Mouse (Mus musculus): ENCODE data around the gene Ksr1.

Gene Ksr1

DNA sequence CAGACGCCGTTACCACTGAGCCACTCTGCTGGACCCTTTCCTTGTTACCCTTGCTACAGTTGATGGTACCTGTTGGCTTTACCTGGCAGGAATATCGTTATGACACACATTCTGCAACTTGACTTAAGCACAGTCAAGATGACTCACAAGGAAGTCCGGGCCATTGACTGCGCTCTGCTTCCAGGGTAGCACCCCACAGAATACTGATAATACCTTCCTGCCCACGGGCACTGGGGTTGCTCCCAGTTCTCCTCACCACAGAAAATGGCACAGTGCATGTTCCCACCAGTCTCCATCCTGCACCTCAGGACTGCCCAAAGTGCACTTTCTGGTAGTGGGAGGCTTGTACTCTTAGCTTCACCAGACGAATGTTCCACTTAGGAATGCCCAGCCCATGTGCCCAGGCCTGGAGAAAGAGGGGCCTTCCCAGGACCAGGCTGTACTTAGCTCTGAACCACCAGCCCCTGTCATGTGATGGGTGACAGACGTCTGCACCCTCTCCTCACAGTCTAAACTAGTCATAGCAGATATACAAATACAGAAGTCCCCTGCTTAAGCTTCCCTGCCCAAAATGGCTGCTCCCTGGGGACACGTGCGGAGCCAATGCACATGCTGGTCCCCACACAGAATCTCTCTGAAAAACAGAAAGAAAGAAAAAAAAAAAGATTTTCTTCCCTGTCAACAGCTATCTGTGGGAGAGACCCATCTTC is 52.1 kb downstream of the Ksr1 start:
- no peak for DNase-seq (ENCODE audit: low read depth)

DNA sequence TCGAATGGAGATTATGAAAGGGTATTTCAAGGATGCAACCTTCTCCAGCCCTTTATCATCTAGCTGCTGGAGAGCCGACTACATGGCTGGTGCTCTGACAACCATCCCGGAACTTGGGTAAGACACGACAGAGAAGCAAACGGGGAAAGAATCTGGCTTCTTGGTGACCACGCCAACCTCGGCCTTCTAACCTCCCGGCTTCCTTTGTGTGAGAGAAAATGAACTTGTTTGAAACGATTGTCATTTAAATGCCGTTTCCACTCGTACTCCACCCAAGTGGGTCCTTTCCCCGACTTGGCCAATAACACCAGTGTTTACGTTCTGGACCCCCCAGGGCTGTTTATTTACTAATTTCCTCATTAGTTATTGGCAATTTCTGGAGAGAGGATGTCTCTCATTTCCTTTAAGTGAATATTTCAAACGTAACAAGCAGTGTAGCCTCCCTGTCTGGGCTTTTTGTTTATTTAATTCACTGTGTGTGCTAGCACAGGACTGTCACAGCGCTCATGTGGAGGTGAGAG is 52.8 kb downstream of the Ksr1 start:
- DNase-seq (ENCODE audit: low read depth) = no peak

DNA sequence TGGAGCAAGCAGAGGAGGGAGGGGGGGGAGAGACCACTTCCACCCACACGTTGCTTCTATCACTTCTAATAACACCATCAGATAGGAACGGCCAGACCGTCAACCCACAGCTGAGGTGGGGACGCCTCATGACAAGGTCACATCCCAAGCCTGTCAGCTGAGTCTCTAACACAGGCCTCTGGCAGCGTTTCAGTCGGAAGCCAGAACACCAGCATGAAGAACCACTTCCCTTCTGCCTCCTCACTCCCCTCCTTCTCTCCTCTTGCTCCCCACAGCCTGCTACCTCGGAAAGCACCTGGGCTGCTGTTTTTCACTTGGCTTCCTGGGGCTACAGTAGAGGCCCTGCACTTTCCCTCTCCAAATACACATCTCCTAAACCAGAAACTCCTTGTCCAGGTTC is 53.4 kb downstream of the Ksr1 start:
- peak; percentile 45 for DNase-seq (ENCODE audit: low read depth)

DNA sequence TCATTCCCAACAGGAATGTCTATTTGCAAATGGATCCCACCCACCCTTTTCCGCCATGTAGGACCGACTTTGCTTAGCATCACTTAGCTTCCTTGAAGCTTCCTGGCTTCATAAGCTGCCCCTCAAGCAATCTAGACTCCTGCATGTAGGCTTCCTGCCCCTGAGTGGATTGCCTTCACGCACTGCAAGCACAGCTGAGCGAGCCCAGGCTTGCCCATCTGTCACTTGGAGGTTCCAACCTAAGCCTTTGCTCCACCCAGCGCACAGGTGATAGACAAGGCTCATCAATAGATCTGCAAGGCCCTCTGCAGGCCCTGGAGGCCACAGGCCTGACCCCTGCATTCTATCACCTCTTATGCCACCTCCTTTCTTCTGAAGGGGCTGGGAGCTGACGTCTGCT is 54.0 kb downstream of the Ksr1 start:
- no peak for DNase-seq (ENCODE audit: low read depth)

DNA sequence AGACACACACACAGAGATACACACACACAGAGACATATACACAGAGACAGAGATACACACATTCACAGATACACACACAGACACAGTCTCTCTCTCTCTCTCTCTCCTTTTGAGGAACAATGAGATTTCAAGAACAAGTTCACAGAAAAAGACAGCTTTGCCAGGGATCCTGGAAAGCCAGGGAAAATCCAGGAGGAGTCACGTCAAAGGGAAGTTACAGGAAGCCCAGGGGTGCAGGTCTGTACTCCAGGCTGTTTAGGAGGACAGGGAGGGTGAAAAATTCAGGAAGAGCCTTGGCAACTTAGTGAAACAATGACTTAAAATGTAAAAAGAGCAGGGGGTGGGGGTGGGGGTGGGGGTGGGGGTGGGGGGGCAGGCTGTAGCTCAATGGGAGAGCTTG is 56.5 kb downstream of the Ksr1 start:
- DNase-seq (ENCODE audit: low read depth) = no peak

DNA sequence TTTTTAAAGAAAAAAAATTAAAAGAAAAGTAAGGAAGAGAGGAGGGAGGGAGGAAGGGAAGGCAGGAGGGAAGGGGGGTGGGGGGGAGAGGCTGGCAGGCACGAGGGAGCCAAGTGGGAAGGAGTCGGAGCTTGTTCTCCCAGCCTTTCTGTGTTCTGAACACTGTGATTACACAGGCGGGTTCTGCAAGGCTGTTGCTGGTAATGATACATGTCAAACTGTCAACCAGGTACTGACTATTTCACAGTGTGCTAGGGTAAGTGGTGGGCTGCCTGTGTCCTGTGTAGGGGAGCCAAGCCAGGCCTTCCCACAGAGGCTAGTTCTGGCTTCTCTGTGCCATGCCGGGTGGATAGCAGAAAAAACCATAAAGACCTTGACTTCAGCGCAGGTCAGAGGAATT is 57.2 kb downstream of the Ksr1 start:
- no peak for DNase-seq (ENCODE audit: low read depth)

DNA sequence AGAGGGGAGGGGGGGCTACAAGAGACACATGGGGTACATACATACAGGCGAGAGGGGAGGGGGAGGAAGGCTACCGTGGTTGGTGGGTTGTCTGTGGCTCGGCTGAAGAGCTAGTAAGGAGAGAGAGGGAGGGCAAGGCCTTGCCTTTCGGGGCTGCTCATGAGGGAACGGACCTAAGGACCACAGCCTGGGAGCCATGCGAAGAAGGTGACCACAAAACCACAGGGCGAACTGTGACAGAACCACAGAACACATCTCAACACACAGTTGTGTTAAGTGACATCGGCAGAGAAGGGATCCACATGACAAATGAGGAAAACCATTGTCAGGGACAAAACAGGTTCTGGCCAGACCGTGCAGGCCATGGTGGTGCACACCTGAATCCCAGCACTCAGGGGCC is 57.9 kb downstream of the Ksr1 start:
- DNase-seq (ENCODE audit: low read depth) = no peak

DNA sequence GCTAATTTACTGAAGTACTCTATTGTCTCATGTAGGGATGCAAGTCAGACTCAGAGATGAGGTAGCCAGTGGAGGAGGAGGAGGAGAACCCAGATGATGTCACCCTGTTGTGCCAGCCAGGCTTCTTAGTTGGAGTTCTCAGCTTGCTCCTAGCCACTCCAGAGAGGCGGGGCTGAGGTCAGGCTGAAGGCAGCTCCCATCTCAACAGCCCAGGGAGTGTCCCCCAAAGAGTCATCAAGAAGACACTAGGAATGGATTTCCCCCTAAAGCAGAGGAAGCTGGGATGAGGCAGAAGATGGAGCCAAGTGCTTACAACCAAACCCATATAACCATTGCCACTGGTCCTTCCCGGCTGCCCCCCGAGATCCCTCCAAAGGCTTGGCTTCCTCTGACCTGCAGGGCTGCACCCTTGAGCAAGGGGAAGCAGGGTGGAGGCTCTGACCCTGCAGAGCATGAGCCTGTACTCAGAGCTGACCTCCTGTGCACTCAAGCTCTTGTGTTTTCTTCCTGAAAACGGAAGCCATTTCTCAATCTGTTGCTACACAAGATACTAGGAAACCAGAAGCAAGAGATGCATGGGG is 58.4 kb downstream of the Ksr1 start:
- no peak for DNase-seq (ENCODE audit: low read depth)

DNA sequence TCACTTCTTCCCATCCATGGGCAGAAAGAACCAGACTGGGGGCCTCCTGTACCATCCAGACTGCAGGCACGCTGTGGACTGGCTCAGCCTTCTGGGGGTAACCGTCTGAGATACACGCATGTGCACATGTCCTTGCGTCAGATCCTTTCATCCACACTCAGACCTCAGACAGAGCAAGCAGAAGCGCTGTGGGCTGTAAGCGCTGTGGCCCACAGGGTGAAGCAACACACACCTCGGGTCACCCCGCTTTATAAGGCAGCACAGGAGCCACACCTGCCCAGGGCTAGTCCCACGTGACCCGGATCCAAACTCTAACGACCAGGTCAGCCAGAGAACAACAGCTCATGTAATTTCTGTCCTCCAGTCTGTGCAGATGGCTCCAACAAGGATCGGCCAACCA is 59.4 kb downstream of the Ksr1 start:
- no peak for DNase-seq (ENCODE audit: low read depth)

DNA sequence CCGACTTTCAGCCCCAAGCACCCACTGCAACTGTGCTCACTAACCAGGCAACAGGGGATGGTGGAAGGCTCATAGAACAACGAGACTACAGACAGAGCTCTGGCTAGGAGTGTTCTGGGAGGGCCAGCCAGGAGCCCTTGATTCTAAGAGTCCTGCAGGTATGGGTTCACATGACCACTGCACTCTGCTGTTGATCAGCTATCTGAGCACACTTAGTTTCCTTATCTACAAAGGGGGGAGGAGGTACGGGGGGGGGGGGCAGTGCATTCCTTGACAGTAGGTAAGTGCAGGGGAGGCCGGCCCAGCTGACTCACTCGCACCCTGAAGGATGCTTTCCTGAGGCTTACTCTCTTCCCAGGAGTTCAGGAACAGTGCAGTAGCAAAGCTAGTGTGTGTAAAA is 61.1 kb downstream of the Ksr1 start:
- DNase-seq (ENCODE audit: low read depth) = no peak

DNA sequence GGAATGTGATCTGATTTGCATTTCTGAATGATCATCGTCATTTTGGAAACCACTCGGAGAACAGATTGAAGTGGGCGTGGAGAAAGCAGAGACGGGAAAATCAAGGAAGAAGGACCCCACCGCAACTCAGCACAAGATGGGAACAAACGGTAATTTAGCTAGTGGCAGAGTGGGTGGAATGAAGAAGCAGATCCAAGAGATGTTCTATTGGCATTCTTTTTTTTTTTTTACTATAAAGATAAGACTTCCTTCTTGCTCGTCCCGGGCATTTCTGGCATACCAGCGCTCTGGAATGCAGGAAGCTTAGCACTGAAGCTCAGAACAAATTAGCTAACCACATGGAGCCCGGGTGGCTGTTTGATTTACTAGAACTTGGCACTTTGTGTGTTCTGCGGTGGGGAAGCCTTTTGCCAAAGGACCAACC is 63.2 kb downstream of the Ksr1 start:
- DNase-seq (ENCODE audit: low read depth) = no peak

DNA sequence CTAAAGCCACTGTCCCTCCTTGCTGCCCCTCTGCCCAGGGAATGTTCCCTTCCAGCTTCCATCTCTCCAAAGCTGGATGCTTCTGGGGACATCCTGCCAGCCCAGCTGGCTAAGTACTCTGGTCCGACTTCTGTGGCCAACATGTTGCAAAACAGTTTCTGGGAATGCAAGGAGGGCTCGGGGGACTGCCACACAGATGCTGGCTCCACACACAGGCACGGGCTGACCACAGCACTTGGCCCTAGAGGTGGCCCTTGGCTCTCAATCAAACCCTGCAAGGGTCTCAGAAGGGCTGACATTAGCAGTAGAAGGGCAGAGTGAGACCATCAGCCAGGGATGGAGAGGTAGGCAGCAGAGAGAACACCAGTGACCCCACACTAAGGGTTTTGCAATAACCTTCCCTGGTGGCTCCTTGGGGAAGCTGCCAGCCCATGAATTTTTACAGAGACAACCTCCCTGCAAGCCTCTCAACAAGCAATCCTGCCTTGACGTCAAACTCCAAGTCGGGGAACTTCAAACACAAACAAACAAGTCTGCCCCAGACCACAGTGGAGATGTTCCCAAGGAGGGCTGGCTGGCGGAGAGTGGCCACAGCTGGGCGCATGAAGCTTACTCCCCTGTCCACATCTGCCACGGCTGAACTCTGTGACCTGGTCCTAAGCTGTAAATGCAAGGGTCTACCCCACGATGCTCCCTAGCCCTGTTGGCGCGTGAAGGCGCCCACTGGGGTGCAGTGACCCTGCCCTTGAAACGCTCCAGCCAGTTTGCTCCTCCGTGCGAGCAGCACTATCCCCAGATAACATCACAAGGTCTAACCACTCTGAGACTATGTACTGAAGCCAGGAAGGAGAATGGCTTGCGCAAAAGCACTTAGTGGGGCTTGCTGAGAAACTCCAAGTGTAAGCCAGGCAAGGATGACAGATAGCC is 65.0 kb downstream of the Ksr1 start:
- no peak for DNase-seq (ENCODE audit: low read depth)

DNA sequence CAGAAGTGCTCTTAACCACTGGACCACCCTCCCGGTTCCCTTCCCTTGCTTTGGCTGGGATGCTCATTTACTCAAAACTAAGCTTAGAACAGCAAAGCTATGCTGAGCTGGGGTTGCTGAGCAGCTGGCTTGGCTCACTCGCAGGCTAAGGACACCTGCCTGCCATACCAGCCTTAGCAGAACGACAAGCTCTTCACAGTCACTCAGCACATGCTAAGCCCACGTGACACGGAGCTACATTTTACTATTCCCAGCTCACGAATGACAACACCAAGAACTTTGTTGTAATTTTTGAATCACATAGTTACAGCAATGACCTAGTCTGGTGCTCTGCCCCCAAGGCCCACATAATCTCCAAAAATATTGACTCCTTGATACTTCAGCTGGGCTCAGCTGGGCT is 66.1 kb downstream of the Ksr1 start:
- no peak for DNase-seq (ENCODE audit: low read depth)

DNA sequence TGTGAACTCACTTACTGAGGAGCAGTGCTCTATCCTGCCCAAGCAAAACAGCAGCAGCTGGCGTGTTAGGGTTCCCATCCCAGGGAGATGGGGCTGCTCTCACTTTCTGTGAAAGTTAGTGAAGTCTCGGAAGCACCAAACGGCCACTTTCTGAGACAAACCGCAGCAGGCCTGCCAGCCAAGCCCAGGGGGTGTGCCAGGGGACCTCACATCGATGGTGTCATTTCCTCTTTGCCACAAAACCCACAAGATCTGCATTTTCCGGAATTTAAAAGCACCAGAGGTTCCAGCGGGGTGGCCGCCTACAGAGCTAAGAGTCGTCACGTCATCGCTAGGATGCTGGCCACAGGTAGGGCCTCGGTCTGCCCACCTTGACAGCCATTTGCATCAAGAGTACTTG is 69.7 kb downstream of the Ksr1 start:
- DNase-seq (ENCODE audit: low read depth) = peak; percentile 77

DNA sequence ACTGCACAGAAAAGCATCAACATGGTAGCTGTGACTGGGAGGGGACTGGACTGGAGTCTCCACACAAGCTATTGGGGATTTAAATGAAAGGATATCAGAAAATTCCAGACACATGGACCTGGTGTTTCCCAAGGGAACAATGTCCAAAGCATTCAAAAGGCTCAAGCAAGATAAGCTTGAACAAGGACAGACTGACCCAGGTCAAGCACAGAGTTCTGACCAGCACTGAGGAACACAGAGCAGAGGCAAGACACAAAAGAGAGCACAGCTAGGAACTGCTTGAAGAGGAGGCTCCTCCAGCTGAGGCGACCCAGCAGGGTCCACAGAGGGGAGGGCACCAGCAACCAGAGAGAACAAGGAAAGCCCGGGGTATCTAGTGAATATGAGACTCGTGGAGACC is 71.2 kb downstream of the Ksr1 start:
- DNase-seq (ENCODE audit: low read depth) = no peak

DNA sequence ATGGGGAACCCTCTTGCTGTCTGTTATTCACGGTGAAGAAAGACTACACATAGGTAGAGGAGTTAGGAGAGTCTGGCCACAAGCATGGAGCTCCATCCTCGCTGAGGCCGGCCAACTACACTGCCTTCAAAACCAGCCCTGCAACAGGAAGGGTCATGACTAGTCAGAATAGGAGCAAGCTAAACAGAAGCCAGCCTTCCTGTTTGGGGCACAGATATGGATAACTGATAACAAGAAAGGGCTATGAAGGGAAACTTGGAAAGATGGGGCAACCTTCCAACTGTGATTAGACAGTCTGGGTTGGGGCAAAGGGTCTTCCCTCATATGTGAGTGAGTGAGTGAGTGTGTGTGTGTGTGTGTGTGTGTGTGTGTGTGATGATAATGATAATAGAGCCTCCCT is 71.6 kb downstream of the Ksr1 start:
- DNase-seq (ENCODE audit: low read depth) = no peak

DNA sequence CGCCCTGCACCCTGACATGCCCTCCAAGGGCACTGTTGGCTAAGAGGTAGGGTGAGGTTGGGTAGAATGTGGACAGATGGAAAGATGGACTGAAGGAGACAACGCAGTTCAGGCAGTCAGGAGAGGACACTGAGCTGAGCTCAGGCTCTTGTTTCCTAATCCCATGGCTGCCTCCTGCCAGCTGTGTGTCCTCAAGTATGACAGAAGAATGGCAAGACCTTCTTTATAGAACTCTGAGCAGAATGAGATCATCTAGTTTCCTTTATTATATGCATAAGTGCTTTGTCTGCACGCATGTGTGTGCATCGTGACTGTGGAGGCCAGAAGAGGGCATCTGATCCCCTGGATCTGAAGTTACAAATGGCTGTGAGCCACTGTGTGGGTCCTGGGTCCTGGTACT is 72.6 kb downstream of the Ksr1 start:
- no peak for DNase-seq (ENCODE audit: low read depth)

DNA sequence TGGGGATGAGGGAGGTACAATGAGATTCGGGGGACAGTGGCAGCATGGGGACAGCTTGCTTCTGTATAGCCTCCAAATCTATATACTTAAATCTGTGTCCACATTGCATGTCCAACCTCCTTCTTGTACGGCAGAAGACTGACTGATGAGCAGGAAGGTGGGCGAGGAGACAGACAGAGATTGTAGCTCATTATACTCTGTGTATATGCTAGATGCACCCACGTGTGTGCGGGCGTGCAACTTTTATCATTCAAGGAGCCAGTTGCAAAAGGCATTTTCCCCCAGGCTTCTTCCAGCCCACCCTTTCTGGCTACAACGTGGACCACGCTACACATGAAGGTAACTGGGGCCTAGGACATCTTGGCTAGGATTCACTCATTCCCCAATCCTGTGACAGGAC is 74.1 kb downstream of the Ksr1 start:
- DNase-seq (ENCODE audit: low read depth) = no peak

DNA sequence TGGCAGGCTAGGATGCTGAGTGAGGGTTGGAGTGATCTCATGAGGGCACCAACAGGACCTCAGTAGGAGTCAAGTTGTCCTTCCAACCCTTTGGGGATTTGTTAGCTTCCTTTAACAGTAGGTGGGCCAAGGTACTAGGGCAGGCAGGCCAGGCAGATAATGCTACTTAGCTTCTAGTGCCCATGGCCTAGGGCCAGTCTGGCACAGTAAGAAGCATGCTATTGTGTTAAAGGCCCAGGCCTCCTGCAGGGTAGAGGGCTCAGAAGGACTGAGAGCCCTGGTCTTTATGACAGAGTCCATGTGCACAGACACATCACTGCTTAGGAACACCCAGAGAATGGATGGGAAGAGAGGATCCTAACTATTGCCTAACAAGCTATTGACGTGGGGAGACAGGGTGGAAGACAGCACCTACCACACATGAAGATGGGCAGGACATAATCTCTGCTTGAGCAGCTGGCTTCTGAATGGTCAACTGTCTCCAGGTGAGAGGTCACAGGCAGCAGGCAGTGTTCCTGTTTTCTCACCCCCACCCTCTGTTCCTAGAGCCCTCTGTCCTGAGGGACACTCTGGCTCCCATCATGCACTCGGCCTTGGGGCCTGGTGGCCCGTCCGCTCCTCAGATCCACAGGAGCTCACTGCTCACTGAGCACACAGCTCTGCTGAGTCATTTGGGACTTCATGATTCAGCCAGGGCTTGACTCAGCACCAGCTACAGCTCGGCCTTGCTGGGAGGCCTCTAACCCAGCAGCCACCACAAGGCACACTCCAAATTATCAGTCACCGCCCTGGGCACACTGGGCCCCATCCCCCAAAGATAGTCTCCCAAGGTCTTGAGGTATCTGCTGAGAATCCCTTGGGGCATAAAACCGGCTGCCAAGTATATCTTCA is 74.9 kb downstream of the Ksr1 start:
- DNase-seq (ENCODE audit: low read depth) = no peak

DNA sequence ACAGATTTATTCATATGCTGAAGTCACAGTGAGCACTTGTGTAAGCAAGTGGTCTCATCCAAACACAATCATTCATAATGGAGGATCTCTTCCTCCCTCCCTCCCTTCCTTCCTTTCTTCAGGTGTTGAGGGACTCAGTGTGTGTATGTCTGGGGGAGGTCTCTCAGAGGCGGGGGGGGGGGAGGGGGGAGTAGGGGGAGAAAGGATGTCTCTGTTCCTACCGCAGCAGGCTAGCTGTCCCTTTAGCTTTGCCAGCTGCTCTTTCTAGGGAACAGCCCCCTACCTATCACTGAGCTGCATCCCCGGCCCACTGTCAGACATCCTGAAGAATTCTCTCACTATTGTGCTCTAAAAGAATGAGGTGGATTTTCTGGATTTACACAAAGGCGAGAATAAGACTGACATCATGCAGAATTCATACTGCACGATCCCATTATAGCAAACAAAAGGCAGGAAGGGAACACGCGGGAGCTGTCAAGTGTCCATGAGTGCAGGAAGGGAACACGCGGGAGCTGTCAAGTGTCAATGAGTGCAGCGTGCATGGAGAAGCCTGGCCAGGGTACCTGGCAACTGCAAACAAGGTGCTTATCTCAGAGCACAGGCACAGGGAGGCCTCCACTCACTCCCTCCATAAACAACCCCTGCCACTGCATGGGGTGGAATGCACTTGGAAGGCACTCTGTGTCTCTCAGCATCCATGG is 76.6 kb downstream of the Ksr1 start:
- no peak for DNase-seq (ENCODE audit: low read depth)

DNA sequence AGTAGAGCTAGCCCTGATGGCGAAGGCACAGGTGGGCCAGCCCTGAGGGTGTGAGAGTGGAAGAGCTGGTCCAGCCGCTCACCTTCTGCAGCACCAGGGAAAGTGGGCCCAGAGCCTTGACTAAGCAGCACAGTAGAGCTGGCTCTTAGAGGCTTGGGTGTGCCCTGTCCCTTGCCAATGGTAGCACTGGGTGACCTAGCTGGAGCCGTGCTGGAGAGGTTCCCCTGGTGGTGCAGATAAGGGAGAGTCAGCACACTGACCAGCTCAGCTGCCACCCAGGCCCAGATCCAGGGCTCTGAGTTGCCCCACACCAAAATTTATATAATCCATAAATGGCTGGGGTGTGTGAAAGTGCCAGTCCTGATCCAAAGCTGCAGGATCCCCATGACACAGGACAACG is 79.0 kb downstream of the Ksr1 start:
- no peak for DNase-seq (ENCODE audit: low read depth)

Data from naive thymus-derived CD4-positive, alpha-beta T cell, adult 2 months (primary cell).